Mouse (Mus musculus) G1E (cell line): Measurements from ENCODE around the gene E130308A19Rik. TPM values are rescaled to one million over a fixed set of nuclear protein-coding genes. Genes with fewer than 3 reads are reported as not detected.

Experiments
- ATAC-seq: 2 replicates; pipeline ENCODE4 v1.8.0; 2016; ENCODE audit warnings: mild to moderate bottlenecking; ENCODE audit not compliant: insufficient number of reproducible peaks, poor library complexity, low FRiP score, severe bottlenecking; ENCODE audit errors: extremely low read depth
- DNase-seq: peaks from one replicate; pipeline ENCODE4 v3.0.0; 2012; ENCODE audit warnings: low spot score
- H3K27me3 ChIP-seq: 2 replicates; pipeline ENCODE4 v1.6.1; 2012; ENCODE audit warnings: mild to moderate bottlenecking, low read length, inconsistent platforms; ENCODE audit not compliant: insufficient read depth
- H3K36me3 ChIP-seq: replicated peaks from 2 replicates; pipeline ENCODE3; 2012; ENCODE audit warnings: mild to moderate bottlenecking, inconsistent platforms
- H3K4me1 ChIP-seq: 2 replicates; pipeline ENCODE4 v1.6.1; 2012; ENCODE audit warnings: low read depth, low read length, inconsistent platforms, mixed read lengths; ENCODE audit not compliant: insufficient read depth
- H3K4me3 ChIP-seq: 2 replicates; pipeline ENCODE4 v1.5.1; 2012; ENCODE audit warnings: low read depth, mild to moderate bottlenecking, inconsistent platforms, low read length, moderate library complexity, mixed read lengths
- H3K9me3 ChIP-seq: replicated peaks from 2 replicates; pipeline ENCODE4 v1.6.1; 2012; ENCODE audit warnings: inconsistent platforms
- CTCF ChIP-seq: IDR thresholded peaks from 2 replicates; pipeline ENCODE4 v1.5.1; 2012; ENCODE audit warnings: low read depth, low read length, inconsistent platforms, mixed read lengths
- GATA1 ChIP-seq: IDR thresholded peaks from 2 replicates; pipeline ENCODE4 v1.6.1; 2012; ENCODE audit warnings: borderline replicate concordance, low read length, inconsistent platforms, mixed read lengths
- GATA2 ChIP-seq: IDR thresholded peaks from 2 replicates; pipeline ENCODE4 v1.6.1; 2012; ENCODE audit warnings: low read depth, low read length, inconsistent platforms, borderline replicate concordance
- POLR2AphosphoS5 ChIP-seq: IDR thresholded peaks from 2 replicates; pipeline ENCODE4 v1.6.1; 2012; ENCODE audit warnings: low read depth, low read length, inconsistent platforms; ENCODE audit not compliant: insufficient replicate concordance
- TAL1 ChIP-seq: conservative IDR thresholded peaks from 2 replicates; pipeline ENCODE4 v1.6.1; 2012; ENCODE audit warnings: low read depth, low read length, inconsistent platforms, mixed read lengths
- polyA plus RNA-seq: library from polyadenylated mRNA; stranded (reverse); fragments of >175 nt; gene quantifications from 2 replicates; pipeline ENCODE4 v1.2.3, GENCODE M21; 2012
- total RNA-seq, 2 experiments: library from RNA; stranded (forward) in 1 of 2; stranded (reverse) in 1 of 2; fragments of 200-1000 nt in 1 of 2; fragments of >200 nt in 1 of 2; fragmentation: Nextera tagmentation in 1 of 2; gene quantifications; 2 replicates each; pipeline ENCODE4 v1.2.3; 2014 to 2017

The E130308A19Rik gene
- total and polyA plus RNA-seq, 3 experiments: 6.1 to 33.8 (median 8.1) TPM

GRCm38 (mm10) chr4:59642657-59643056 lies 16.6 kb downstream of the E130308A19Rik start:
- Histone ChIP-seq H3K27me3 (no peaks in the 10 kb centered on the region), H3K9me3 (no peaks in the 10 kb centered on the region), H3K4me3 (no peak overlapping the region), H3K36me3 (peaks cover under 1% of the 10 kb centered on the region), H3K4me1 (peaks cover 83% of the 10 kb centered on the region)
- DNase-seq (no peak), ATAC-seq (no peak)
- TF ChIP-seq CTCF (no peak), GATA1 (no peak), POLR2AphosphoS5 (no peak), TAL1 (no peak), GATA2 (no peak)

DNA sequence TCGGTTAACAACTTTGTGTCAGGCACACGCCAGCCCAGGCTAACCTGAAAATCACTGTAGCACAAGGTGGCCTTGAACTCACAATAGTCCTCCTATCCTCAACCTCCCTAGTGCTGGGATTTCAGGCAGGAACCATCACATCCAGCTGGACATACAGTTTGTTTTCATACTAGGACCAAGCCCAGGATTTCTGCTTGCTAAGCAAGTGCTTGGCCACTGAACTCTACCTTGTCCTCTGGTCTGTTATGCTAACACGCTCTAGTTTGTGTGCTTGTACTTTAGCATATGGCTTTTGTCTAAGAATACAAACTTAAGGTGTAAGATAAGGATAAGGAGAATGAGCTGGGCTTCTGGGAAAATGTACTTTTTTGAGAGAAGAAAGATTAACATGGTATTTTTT lies 18.4 kb downstream of the E130308A19Rik start:
- ATAC-seq (no peak), DNase-seq (no peak)
- peaks cover 2% of the 10 kb centered on the region for H3K36me3 ChIP-seq
- no peaks in the 10 kb centered on the region for H3K27me3 ChIP-seq
- no peaks in the 10 kb centered on the region for H3K9me3 ChIP-seq
- no peak for TF ChIP-seq GATA2
- no peak for TF ChIP-seq GATA1
- no peak for TF ChIP-seq CTCF
- TF ChIP-seq TAL1: no peak
- TF ChIP-seq POLR2AphosphoS5: no peak
- H3K4me1 ChIP-seq: peaks cover 84% of the 10 kb centered on the region
- H3K4me3 ChIP-seq: no peak overlapping the region; the same call in 1 of the 2 replicates

GRCm38 (mm10) chr4:59644992-59645391 lies 19.0 kb downstream of the E130308A19Rik start:
- Histone ChIP-seq H3K4me3 (no peak overlapping the region; the same call in 1 of the 2 replicates), H3K36me3 (peaks cover 2% of the 10 kb centered on the region), H3K4me1 (peaks cover 86% of the 10 kb centered on the region), H3K9me3 (no peaks in the 10 kb centered on the region), H3K27me3 (no peaks in the 10 kb centered on the region)
- DNase-seq (no peak), ATAC-seq (no peak)
- TF ChIP-seq GATA1: no peak
- no peak for TF ChIP-seq GATA2
- TF ChIP-seq TAL1: no peak
- TF ChIP-seq CTCF: no peak
- no peak for TF ChIP-seq POLR2AphosphoS5

DNA sequence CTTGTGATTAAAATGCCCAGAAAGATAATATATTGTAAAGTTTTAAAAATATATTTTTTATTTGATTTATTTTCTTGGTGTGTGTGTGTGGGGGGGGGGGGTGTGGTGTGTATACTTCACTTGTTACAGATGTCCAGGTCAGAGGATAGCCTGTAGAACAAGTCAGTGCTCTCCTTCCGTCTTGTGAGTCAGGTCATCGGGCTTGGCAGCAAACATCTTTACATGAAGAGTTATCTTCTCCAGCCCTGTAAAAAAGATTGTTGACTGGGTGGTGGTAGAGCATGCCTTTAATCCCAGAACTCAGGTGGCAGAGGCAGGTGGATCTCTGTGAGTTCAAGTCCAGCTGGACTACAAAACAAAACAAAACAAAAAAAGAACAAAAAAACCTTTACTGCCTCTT lies 19.6 kb downstream of the E130308A19Rik start:
- no peak for ATAC-seq

GRCm38 (mm10) chr4:59646020-59646696 lies 20.1 kb downstream of the E130308A19Rik start:
- Histone ChIP-seq H3K27me3 (no peaks in the 10 kb centered on the region), H3K4me1 (peaks cover 83% of the 10 kb centered on the region), H3K9me3 (no peaks in the 10 kb centered on the region), H3K4me3 (peak overlapping the region; percentile 23; the same call in 1 of the 2 replicates), H3K36me3 (peaks cover 4% of the 10 kb centered on the region)
- DNase-seq (no peak), ATAC-seq (peak; percentile 82)
- TF ChIP-seq TAL1 (peak; percentile 28; the same call in 1 of the 2 replicates), GATA1 (no peak)

More for the DNA sequence above, 19.6 kb downstream of the E130308A19Rik start:
- TF ChIP-seq GATA1 (no peak), TAL1 (no peak), GATA2 (no peak), POLR2AphosphoS5 (no peak), CTCF (no peak)
- Histone ChIP-seq H3K4me1 (peaks cover 84% of the 10 kb centered on the region), H3K9me3 (no peaks in the 10 kb centered on the region), H3K27me3 (no peaks in the 10 kb centered on the region), H3K4me3 (peak overlapping the region; percentile 44; the same call in 1 of the 2 replicates), H3K36me3 (peaks cover 2% of the 10 kb centered on the region)
- no peak for DNase-seq

DNA sequence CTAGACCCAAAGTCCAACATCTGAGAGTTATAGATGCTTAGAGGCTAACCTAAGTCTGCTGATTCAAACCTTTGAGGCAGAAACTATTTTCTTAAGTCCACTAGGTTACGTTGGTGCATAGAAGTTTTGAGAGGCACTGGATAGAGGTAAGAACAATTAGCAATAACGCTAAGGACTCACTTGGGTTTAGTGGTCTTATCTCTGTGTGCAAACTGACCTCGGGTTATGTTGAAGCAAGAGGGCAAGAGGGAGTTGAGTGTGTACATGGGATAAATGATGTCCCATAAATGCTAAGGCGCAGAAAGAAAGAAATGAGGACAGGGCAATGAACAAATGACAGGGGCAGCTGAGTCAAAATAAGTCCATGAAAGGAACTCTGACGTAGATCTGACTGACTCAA lies 23.1 kb downstream of the E130308A19Rik start:
- Histone ChIP-seq H3K36me3 (peaks cover 4% of the 10 kb centered on the region), H3K9me3 (no peaks in the 10 kb centered on the region), H3K4me3 (no peak overlapping the region), H3K27me3 (no peaks in the 10 kb centered on the region), H3K4me1 (peaks cover 65% of the 10 kb centered on the region)
- DNase-seq: no peak
- no peak for TF ChIP-seq CTCF
- ATAC-seq: no peak

DNA sequence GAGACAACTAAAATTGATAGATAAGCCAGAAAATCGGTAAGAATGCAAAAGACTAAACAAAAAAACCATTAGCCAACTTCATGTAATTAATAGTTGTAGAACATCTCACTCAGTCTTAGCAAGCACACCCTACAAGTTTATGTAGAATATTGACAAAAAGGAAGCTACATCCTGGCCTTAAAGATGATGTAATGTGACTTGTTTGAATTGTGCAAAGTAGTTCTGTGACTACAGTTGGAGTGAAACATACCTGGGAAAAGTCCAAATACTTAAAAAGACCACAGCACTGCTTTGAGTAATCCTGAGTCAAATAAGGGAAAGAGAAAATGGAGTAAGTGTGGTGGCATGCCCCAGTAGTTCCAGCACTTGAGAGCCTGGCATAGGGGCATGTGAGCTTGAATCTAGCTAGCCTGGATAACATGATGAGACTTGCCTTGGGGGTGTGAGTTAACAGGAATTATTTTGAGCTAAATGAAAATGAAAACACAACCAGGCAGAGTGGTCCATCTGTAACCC lies 26.2 kb downstream of the E130308A19Rik start:
- Histone ChIP-seq H3K9me3 (no peaks in the 10 kb centered on the region), H3K36me3 (peaks cover 4% of the 10 kb centered on the region), H3K4me1 (peaks cover 50% of the 10 kb centered on the region), H3K27me3 (no peaks in the 10 kb centered on the region), H3K4me3 (no peak overlapping the region)
- TF ChIP-seq POLR2AphosphoS5: no peak
- no peak for TF ChIP-seq GATA2
- TF ChIP-seq TAL1: no peak
- TF ChIP-seq GATA1: no peak
- ATAC-seq (no peak), DNase-seq (no peak)
